Mouse (Mus musculus) heart, embryonic 14.5 days (tissue): ENCODE data around the gene Akap13. TPM values are rescaled to one million over a fixed set of nuclear protein-coding genes. Genes with fewer than 3 reads are reported as not detected.

Experiments
- ATAC-seq: fragments of 200-750 bp; cut with Nextera tagmentation; 2 replicates; pipeline ENCODE4 v1.8.0; 2017; ENCODE audit warnings: low read depth, moderate TSS enrichment; ENCODE audit not compliant: insufficient number of reproducible peaks, insufficient read depth, low FRiP score
- H3K27ac ChIP-seq, 2 experiments: fragments of 200-500 bp in 1 of 2; fragments of 300-500 bp in 1 of 2; sonication (generic) in 1 of 2; replicated peaks in 1 of 2; 2 replicates each; pipeline ENCODE4 v1.5.1; 2012 to 2014; ENCODE audit warnings: low read depth in 2 of 2, low read length in 2 of 2, control low read depth in 1 of 2, mild to moderate bottlenecking in 1 of 2, mixed read lengths in 1 of 2; ENCODE audit not compliant: control insufficient read depth in 1 of 2, insufficient read depth in 1 of 2
- H3K27me3 ChIP-seq: fragments of 300-500 bp; sonication (generic); 2 replicates; pipeline ENCODE4 v1.6.1; 2014; ENCODE audit warnings: mild to moderate bottlenecking, low read length, control low read depth; ENCODE audit not compliant: control insufficient read depth, insufficient read depth
- H3K36me3 ChIP-seq: fragments of 300-500 bp; sonication (generic); 2 replicates; pipeline ENCODE4 v1.6.1; 2014; ENCODE audit warnings: mild to moderate bottlenecking, control low read depth, low read length, mixed read lengths; ENCODE audit not compliant: control insufficient read depth, insufficient read depth
- H3K4me1 ChIP-seq, 2 experiments: fragments of 200-500 bp in 1 of 2; fragments of 300-500 bp in 1 of 2; sonication (generic) in 1 of 2; 2 replicates each; pipeline ENCODE4 v1.6.1; 2012 to 2014; ENCODE audit warnings: low read length in 2 of 2, control low read depth in 1 of 2, mixed read lengths in 1 of 2; ENCODE audit not compliant: control insufficient read depth in 2 of 2, insufficient read depth in 2 of 2
- H3K4me2 ChIP-seq: fragments of 300-500 bp; sonication (generic); 2 replicates; pipeline ENCODE4 v1.6.1; 2014; ENCODE audit warnings: mild to moderate bottlenecking, low read length
- H3K4me3 ChIP-seq, 2 experiments: fragments of 200-500 bp in 1 of 2; fragments of 300-500 bp in 1 of 2; sonication (generic) in 1 of 2; 2 replicates each; pipeline ENCODE4 v1.5.1; 2012 to 2014; ENCODE audit warnings: low read length in 2 of 2, mild to moderate bottlenecking in 2 of 2, control low read depth in 1 of 2, low read depth in 1 of 2, moderate library complexity in 1 of 2; ENCODE audit not compliant: control insufficient read depth in 1 of 2, insufficient read depth in 1 of 2
- H3K9ac ChIP-seq: fragments of 300-500 bp; sonication (generic); 2 replicates; pipeline ENCODE4 v1.6.1; 2014; ENCODE audit warnings: mild to moderate bottlenecking, low read length
- H3K9me3 ChIP-seq: fragments of 300-500 bp; sonication (generic); 2 replicates; pipeline ENCODE4 v1.6.1; 2016; ENCODE audit warnings: low read length, control low read depth; ENCODE audit not compliant: control insufficient read depth
- WGBS: fragments of 180-500 bp; shearing (Covaris S2); extraction: QIAGEN DNeasy Blood & Tissue Kit; methylation state at CpG from one replicate; pipeline ENCODE4 v1.1.7; 2014; 5-methylcytosine and 5-hydroxymethylcytosine counted together
- polyA plus RNA-seq: library from polyadenylated mRNA; unstranded; fragments of >200 nt; fragmentation: Nextera tagmentation; extraction: Ambion mirVana; gene quantifications from 2 replicates; pipeline ENCODE4 v1.2.1, GENCODE M21; 2014

Gene Akap13
- polyA plus RNA-seq, 1 experiment from 2014 or later, result 54.9 TPM

DNA sequence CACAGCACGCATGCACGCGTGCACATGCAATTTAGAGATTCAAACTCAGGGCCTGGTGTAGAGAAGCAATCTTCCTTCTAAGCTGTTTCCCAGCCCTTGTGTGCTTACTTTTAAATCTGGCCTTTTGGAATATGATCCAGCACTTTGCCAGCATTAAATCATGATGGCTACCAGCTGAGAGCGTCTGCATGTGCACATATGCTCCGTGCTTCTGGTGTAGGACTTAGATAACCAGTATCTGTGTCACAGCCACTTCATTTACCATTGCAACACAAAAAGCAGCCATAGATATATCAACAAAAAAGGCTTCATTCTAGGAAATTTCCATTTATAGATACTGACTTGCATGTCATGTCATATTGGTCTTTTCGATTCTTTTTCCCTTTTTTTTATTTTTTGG is 249.5 kb downstream of the Akap13 start:
- H3K36me3 ChIP-seq, result peaks cover 88% of the 10 kb centered on the region
- ATAC-seq, result no peak
- H3K27me3 ChIP-seq, result no peaks in the 10 kb centered on the region
- no peak overlapping the region for H3K9ac ChIP-seq
- no peak overlapping the region for H3K4me2 ChIP-seq
- H3K4me1 ChIP-seq, result no peaks in the 10 kb centered on the region
- no peak overlapping the region for H3K27ac ChIP-seq
- WGBS, result 93% methylated on average over 6 of the region's 6 CpGs
- no peak overlapping the region for H3K4me3 ChIP-seq
- no peaks in the 10 kb centered on the region for H3K9me3 ChIP-seq

DNA sequence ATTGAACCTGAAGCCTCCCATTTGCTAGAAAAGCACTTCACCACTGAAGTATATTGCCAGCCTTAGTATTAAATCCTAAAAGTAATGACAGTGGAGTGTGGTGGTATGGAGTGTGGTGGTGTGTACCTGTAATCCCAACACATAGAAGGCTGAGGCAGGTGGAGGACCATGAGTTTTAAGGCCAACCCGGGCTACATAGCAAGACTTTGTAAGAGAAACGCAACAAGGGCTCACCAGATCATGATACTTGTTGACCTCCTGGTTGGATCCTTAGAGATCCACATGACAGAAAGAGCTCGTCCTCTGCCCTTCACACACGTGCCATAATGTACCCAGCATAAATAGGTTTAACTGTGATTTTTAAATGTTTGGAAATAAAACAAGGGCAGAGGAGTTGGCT is 254.6 kb downstream of the Akap13 start:
- H3K9ac ChIP-seq, result no peak overlapping the region
- no peaks in the 10 kb centered on the region for H3K27me3 ChIP-seq
- no peak overlapping the region for H3K27ac ChIP-seq
- peaks cover 68% of the 10 kb centered on the region for H3K36me3 ChIP-seq
- no peak overlapping the region for H3K4me2 ChIP-seq
- WGBS, result 93% methylated on average over 4 of the region's 4 CpGs
- H3K4me1 ChIP-seq, result peaks cover 0 to 19% of the 10 kb centered on the region in 2 experiments; a peak in 2 of 4 replicates
- ATAC-seq, result no peak
- no peak overlapping the region for H3K4me3 ChIP-seq
- H3K9me3 ChIP-seq, result no peaks in the 10 kb centered on the region

- no peaks in the 10 kb centered on the region for H3K27me3 ChIP-seq
- no peak overlapping the region for H3K9ac ChIP-seq
- H3K27ac ChIP-seq, result no peak overlapping the region; a peak in 1 of 4 replicates
- 92% methylated on average over 6 of the region's 6 CpGs for WGBS
- no peak overlapping the region for H3K4me3 ChIP-seq
- H3K4me1 ChIP-seq, result peaks cover 3 to 29% of the 10 kb centered on the region in 2 experiments
- H3K4me2 ChIP-seq, result no peak overlapping the region
- no peak for ATAC-seq
- no peaks in the 10 kb centered on the region for H3K9me3 ChIP-seq
- peaks cover 59% of the 10 kb centered on the region for H3K36me3 ChIP-seq
These were observed 255.6 kb downstream of the Akap13 start for GRCm38 (mm10) chr7:75710920-75711319.

DNA sequence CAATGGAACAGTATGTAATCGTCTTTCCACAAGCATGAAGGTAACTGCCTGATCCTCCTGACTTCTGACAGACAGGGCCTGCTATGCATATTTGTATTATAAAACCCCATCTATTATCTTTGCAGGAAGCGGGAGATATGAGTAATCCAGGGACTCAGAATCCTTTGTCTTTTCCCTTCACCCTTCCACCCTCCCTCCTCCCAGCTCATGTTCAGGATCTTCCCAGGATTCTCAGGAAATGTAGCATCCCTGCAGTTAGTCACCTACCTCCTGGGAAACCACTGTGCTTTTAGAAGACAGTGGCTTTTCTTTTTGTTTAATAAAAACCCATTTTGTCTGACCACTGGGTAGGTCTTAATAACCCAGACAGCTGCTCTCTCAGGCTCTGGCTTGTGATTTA is 256.1 kb downstream of the Akap13 start:
- no peaks in the 10 kb centered on the region for H3K9me3 ChIP-seq
- H3K27me3 ChIP-seq, result no peaks in the 10 kb centered on the region
- peaks cover 53% of the 10 kb centered on the region for H3K36me3 ChIP-seq
- peaks cover 4 to 33% of the 10 kb centered on the region in 2 experiments for H3K4me1 ChIP-seq
- peak overlapping the region in 1 of 2 experiments; percentile 24; a peak in 1 of 4 replicates for H3K27ac ChIP-seq
- H3K9ac ChIP-seq, result no peak overlapping the region
- 61% methylated on average over 2 of the region's 2 CpGs for WGBS
- H3K4me3 ChIP-seq, result no peak overlapping the region
- no peak overlapping the region for H3K4me2 ChIP-seq
- no peak for ATAC-seq

DNA sequence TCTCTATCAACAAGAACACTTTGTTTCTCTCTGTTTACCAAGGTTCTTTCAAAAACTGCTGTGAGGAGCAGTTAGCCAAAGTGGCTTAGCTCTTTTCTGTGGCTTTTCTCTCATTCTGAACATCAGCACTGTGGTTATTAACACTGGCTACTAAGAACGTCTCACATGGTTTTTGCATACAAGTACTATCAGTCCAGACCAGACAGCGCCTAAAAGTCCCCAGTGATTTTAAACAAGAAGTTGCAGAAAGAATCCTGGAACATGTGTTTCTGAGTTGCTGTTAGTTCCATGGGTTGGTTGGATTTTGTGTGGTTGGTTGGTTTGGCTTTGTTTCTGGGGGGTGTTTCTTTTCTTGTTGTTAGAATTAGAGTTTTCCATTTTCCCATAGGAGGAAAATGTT is 257.5 kb downstream of the Akap13 start:
- Histone ChIP-seq H3K27ac (peak overlapping the region in 1 of 2 experiments; percentile 42; a peak in 2 of 4 replicates), H3K4me3 (no peak overlapping the region), H3K36me3 (peaks cover 48% of the 10 kb centered on the region), H3K9ac (no peak overlapping the region), H3K4me2 (no peak overlapping the region), H3K27me3 (no peaks in the 10 kb centered on the region), H3K4me1 (peaks cover 4 to 37% of the 10 kb centered on the region in 2 experiments), H3K9me3 (no peaks in the 10 kb centered on the region)
- no peak for ATAC-seq
- 57% methylated on average over 2 of the region's 2 CpGs for WGBS

DNA sequence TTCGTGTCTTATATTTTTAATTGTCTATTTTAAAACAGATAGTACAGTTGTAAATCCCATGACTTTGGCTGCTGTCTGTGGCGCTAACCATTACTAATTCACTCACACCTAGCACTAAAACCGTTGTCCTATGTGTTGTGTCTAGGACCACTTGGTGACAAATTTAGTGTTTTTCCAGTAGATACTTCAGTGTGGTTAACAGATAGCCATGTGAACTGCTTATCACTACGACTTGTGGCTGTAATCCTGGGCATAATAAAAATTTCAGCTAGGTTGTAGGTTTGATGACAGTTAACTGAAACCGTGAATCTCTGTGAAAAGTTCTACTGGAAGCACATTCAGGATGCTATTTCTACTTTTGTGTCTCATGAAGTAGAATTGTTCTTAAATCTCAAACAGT is 258.6 kb downstream of the Akap13 start:
- no peak for ATAC-seq
- Histone ChIP-seq H3K27me3 (no peaks in the 10 kb centered on the region), H3K4me3 (no peak overlapping the region), H3K9ac (no peak overlapping the region), H3K4me2 (no peak overlapping the region), H3K9me3 (no peaks in the 10 kb centered on the region), H3K4me1 (peaks cover 4 to 37% of the 10 kb centered on the region in 2 experiments), H3K36me3 (peaks cover 47% of the 10 kb centered on the region), H3K27ac (peak overlapping the region in 1 of 2 experiments; percentile 53; a peak in 3 of 4 replicates)
- 64% methylated on average over 5 of the region's 5 CpGs for WGBS

DNA sequence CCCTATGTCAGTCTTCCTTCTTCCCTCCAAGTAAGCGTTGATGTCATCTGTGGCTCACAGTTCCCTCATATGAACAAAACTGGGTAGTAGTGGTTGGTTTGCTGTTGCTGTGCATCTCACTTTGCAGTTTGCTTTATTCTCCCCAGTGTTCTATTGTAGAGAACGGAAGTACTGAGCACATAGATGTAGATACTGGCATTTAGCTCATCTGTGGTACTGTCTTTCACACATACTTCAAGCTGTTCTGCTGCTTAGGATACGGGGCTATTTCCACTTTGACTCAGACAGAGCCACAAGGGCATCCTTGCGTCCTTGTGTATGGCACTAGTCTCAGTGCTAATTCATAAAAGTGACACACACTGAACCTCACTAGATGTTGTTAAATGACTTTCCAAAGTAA is 259.7 kb downstream of the Akap13 start:
- Histone ChIP-seq H3K27me3 (no peaks in the 10 kb centered on the region), H3K4me1 (peaks cover 4 to 37% of the 10 kb centered on the region in 2 experiments), H3K27ac (peak overlapping the region; percentile 29 to 90; a peak in 3 of 4 replicates), H3K4me3 (no peak overlapping the region), H3K36me3 (peaks cover 48% of the 10 kb centered on the region), H3K9ac (no peak overlapping the region), H3K4me2 (no peak overlapping the region), H3K9me3 (no peaks in the 10 kb centered on the region)
- ATAC-seq, result no peak
- 71% methylated on average over 4 of the region's 4 CpGs for WGBS

- peaks cover 4 to 36% of the 10 kb centered on the region in 2 experiments for H3K4me1 ChIP-seq
- WGBS, result 9% methylated on average over 4 of the region's 4 CpGs
- peak overlapping the region; percentile 34; the same call in 1 of the 2 replicates for H3K9ac ChIP-seq
- no peak overlapping the region for H3K4me3 ChIP-seq
- H3K9me3 ChIP-seq, result no peaks in the 10 kb centered on the region
- no peaks in the 10 kb centered on the region for H3K27me3 ChIP-seq
- H3K4me2 ChIP-seq, result peak overlapping the region; percentile 23; the same call in 1 of the 2 replicates
- peak; percentile 54; the same call in 1 of the 2 replicates for ATAC-seq
- H3K27ac ChIP-seq, result peak overlapping the region; percentile 90 to 98
- peaks cover 51% of the 10 kb centered on the region for H3K36me3 ChIP-seq
These were observed 260.6 kb downstream of the Akap13 start for GRCm38 (mm10) chr7:75715939-75716338.
